Mouse (Mus musculus) liver, adult 2 months (tissue): ENCODE measurements around the gene Map1b.

Experiments used
- CTCF ChIP-seq: fragments of 200-500 bp; IDR thresholded peaks from 2 replicates; pipeline ENCODE4 v1.5.1; 2011; ENCODE audit warnings: low read depth, low read length, control low read depth
- POLR2A ChIP-seq: fragments of 200-500 bp; IDR thresholded peaks from 2 replicates; pipeline ENCODE4 v1.6.1; 2011; ENCODE audit warnings: low read length, control low read depth; ENCODE audit not compliant: insufficient read depth; ENCODE audit errors: extremely low read depth

DNA sequence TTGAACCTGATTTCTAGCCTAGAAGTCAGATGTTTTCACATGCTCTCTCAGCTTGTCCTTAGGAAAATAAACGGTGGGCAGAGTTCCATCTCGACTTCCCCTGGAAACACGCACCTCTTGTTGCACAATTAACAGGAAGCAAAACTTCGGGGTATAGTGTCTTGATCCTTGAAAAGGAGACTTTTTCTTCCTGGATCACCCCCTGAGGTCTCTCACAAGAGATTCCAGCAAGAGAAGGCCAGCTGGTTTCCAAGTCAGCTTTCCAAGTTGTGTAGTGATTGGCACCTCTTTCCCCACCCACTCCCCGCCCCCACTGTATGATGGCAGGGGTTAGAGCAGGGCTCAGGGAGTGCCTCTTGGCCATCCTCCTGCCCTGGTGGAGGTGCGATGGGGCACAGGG is 28.9 kb upstream of the Map1b start:
- TF ChIP-seq POLR2A (no peak), CTCF (no peak)
